Mouse (Mus musculus) heart, embryonic 12.5 days (tissue): ENCODE measurements around the gene Cpxm1. TPM values are rescaled to one million over a fixed set of nuclear protein-coding genes. Genes with fewer than 3 reads are reported as not detected.

Source experiments
- polyA plus RNA-seq: library from polyadenylated mRNA; unstranded; fragments of >200 nt; fragmentation: Nextera tagmentation; extraction: Ambion mirVana; gene quantifications from 2 replicates; pipeline ENCODE4 v1.2.1, GENCODE M21; 2016

Gene Cpxm1
- polyA plus RNA-seq, 1 experiment from 2014 or later, result 33.3 TPM

Other genes with a start within 250 kb of the Cpxm1 start
- gene Snrpb, start 218.2 kb downstream of the Cpxm1 start, polyA plus RNA-seq, result 386 and 401 TPM in 2 replicates
- not detected in 2 replicates for gene Tmc2, start 202.4 kb downstream of the Cpxm1 start, polyA plus RNA-seq
- gene Nop56, start 123.1 kb downstream of the Cpxm1 start, polyA plus RNA-seq, result 192 and 193 TPM in 2 replicates
- 218 and 221 TPM in 2 replicates for gene Idh3b, start 113.0 kb downstream of the Cpxm1 start, polyA plus RNA-seq
- gene Ebf4, start 102.4 kb downstream of the Cpxm1 start, polyA plus RNA-seq, result 0.91 and 1.2 TPM in 2 replicates
- 0.09 and 0.24 TPM in 2 replicates for gene Gm28372, start 7.7 kb upstream of the Cpxm1 start, polyA plus RNA-seq
- gene 1700020A23Rik, start 7.7 kb upstream of the Cpxm1 start, polyA plus RNA-seq, result not detected in 2 replicates
- gene Tmem239, start 8.9 kb upstream of the Cpxm1 start, polyA plus RNA-seq, result not detected in 2 replicates
- 63.5 and 63.9 TPM in 2 replicates for gene Vps16, start 26.8 kb upstream of the Cpxm1 start, polyA plus RNA-seq
- gene Pced1a, start 27.1 kb upstream of the Cpxm1 start, polyA plus RNA-seq, result 7.5 and 9.0 TPM in 2 replicates
- 86.1 and 86.3 TPM in 2 replicates for gene Ptpra, start 52.7 kb upstream of the Cpxm1 start, polyA plus RNA-seq
- 66.9 and 67.2 TPM in 2 replicates for gene Mrps26, start 166.2 kb upstream of the Cpxm1 start, polyA plus RNA-seq
- gene Oxt, start 178.6 kb upstream of the Cpxm1 start, polyA plus RNA-seq, result not detected in 2 replicates
- 0.54 and 0.96 TPM in 2 replicates for gene Avp, start 185.0 kb upstream of the Cpxm1 start, polyA plus RNA-seq
- 15.6 and 16.1 TPM in 2 replicates for gene Fastkd5, start 232.5 kb upstream of the Cpxm1 start, polyA plus RNA-seq
- gene Ubox5, start 232.5 kb upstream of the Cpxm1 start, polyA plus RNA-seq, result 8.8 TPM in 2 replicates
- 1.8 TPM in 2 replicates for gene Lzts3, start 245.2 kb upstream of the Cpxm1 start, polyA plus RNA-seq